Mouse (Mus musculus): ENCODE data around the gene Nrd1. TPM values are rescaled to one million over a fixed set of nuclear protein-coding genes. Genes with fewer than 3 reads are reported as not detected.
A peak's percentile ranks its signal among the peaks of the same experiment; 100 is the strongest.

Nrd1 gene
- total and polyA plus RNA-seq, 3 experiments, result 24.2 to 883 (median 72.7) TPM

GRCm38 (mm10) chr4:108999999-109000950 lies at the start of gene Nrd1 (continued):
- TF ChIP-seq JUND (IDR thresholded peaks at IDR 0.05; ENCODE audit: low read depth, low read length) (no peak), RCOR1 (IDR thresholded peaks at IDR 0.05; ENCODE audit: low read depth, low read length) (peak; percentile 26; the same call in 1 of the 2 replicates), POLR2AphosphoS5 (IDR thresholded peaks at IDR 0.05; ENCODE audit: borderline replicate concordance, low read depth, low read length) (no peak), HCFC1 (IDR thresholded peaks at IDR 0.05; ENCODE audit: low read depth, low read length) (peak; percentile 81), ZKSCAN1 (IDR thresholded peaks at IDR 0.05; ENCODE audit: low read depth, low read length) (no peak)

- no peak overlapping the region for H3K9ac ChIP-seq (ENCODE audit: control insufficient read depth, low read depth, low read length, poor library complexity, severe bottlenecking)
- no peaks in the 10 kb centered on the region for H3K9me3 ChIP-seq (replicated peaks; ENCODE audit: insufficient read depth, low read length)
- H3K27me3 ChIP-seq (ENCODE audit: control insufficient read depth in 1 of 2, insufficient read depth in 2 of 2, low read length in 2 of 2), result 0 out of 4 replicates have a peak, but pooled peaks cover 0 to 1% of the 10 kb centered on the region in 2 experiments
- no peaks in the 10 kb centered on the region for H3K79me2 ChIP-seq (ENCODE audit: control insufficient read depth, insufficient read depth, low read length, poor library complexity)
- no peak for TF ChIP-seq GABPA (IDR thresholded peaks at IDR 0.05; ENCODE audit: low read depth, low read length)
- no peak for TF ChIP-seq JUND (IDR thresholded peaks at IDR 0.05; ENCODE audit: low read depth, low read length)
- TF ChIP-seq KAT2A (conservative IDR thresholded peaks at IDR 0.05; ENCODE audit: low read depth, low read length), result no peak
- TF ChIP-seq USF1 (IDR thresholded peaks at IDR 0.05; ENCODE audit: low read depth, low read length), result no peak
- TF ChIP-seq NRF1 (IDR thresholded peaks at IDR 0.05; ENCODE audit: insufficient read depth, low read depth, low read length, poor library complexity, severe bottlenecking), result no peak
- no peak for TF ChIP-seq BHLHE40 (IDR thresholded peaks at IDR 0.05; ENCODE audit: borderline replicate concordance, low read depth, low read length)
- TF ChIP-seq CHD2 (IDR thresholded peaks at IDR 0.05; ENCODE audit: low read length), result no peak
- no peak for TF ChIP-seq NELFE (IDR thresholded peaks at IDR 0.05; ENCODE audit: low read depth, low read length)
- TF ChIP-seq ETS1 (IDR thresholded peaks at IDR 0.05; ENCODE audit: low read depth, low read length), result no peak
- TF ChIP-seq MAZ (IDR thresholded peaks at IDR 0.05; ENCODE audit: low read depth, low read length), result no peak
- no peak for TF ChIP-seq ZKSCAN1 (IDR thresholded peaks at IDR 0.05; ENCODE audit: low read depth, low read length)
- no peak for TF ChIP-seq USF2 (IDR thresholded peaks at IDR 0.05; ENCODE audit: borderline replicate concordance in 1 of 2, insufficient read depth in 1 of 2, low read depth in 1 of 2, low read length in 2 of 2)
- no peak for TF ChIP-seq MXI1 (IDR thresholded peaks at IDR 0.05; ENCODE audit: low read depth, low read length)
- no peak for TF ChIP-seq MYB (IDR thresholded peaks at IDR 0.05; ENCODE audit: low read depth, low read length)
- no peak for TF ChIP-seq CHD1 (IDR thresholded peaks at IDR 0.05; ENCODE audit: low read depth, low read length)
- DNase-seq (ENCODE audit: low read depth, low spot score), result no peak
- H3K36me3 ChIP-seq (ENCODE audit: control insufficient read depth in 1 of 2, insufficient read depth in 2 of 2, low read length in 2 of 2), result no peaks in the 10 kb centered on the region
- no peak overlapping the region for H3K27ac ChIP-seq (ENCODE audit: control insufficient read depth, low read depth, low read length)
- H3K4me1 ChIP-seq (ENCODE audit: control insufficient read depth in 1 of 2, insufficient read depth in 2 of 2, low read length in 2 of 2), result peaks cover 0 to 3% of the 10 kb centered on the region in 2 experiments; a peak in 1 of 4 replicates
- no peak overlapping the region for H3K4me3 ChIP-seq (ENCODE audit: control insufficient read depth in 1 of 2, insufficient read depth in 1 of 2, low read depth in 2 of 2, low read length in 2 of 2)
These were observed 48.8 kb upstream of the Nrd1 start for GRCm38 (mm10) chr4:108951663-108952062.

All from MEL (cell line).